Mouse (Mus musculus) erythroblast, embryonic 14.5 days (primary cell): Measurements from ENCODE around the gene Tnfaip8l2.

Experiments used
- GATA1 ChIP-seq: IDR thresholded peaks from 2 replicates; pipeline ENCODE4 v1.6.1; 2012; ENCODE audit warnings: low read length, inconsistent platforms, mixed read lengths
- TAL1 ChIP-seq: IDR thresholded peaks from 3 replicates; pipeline ENCODE4 v1.6.1; 2012; ENCODE audit warnings: low read length, inconsistent platforms, mixed read lengths

DNA sequence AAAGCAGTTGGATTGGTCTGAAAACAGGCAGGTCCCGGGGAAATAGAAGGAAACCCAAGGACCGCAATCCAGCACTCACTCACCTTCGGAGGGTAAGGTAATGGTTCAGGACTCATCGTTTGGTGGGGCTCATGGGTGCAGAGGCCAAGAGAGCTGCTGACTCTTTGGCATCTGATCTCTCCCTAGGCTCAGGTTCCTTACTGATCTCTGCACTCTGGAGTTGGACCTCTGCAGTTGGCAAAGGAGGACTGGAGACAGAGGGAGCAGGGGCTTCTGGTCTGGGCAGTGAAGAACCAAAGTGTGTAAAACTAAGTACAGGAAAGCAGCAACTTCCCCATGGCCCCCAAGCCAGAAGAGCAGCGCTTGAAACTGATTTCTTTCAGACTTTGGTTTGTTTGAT, 12.1 kb downstream of the Tnfaip8l2 start:
- TF ChIP-seq TAL1 (no peak), GATA1 (no peak)
